Comparison of ENCODE assay signal across 8 mouse cellular contexts in genomic region chr1:90998891-90999611, GRCm38 (mm10). TPM values are rescaled to one million over a fixed set of nuclear protein-coding genes. Genes with fewer than 3 reads are reported as not detected.
DNase-seq lines count a peak whose midpoint lies in the region; ATAC-seq and TF ChIP-seq lines count a peak whose summit lies in the region.

No protein-coding gene starts in this region.

- peak overlapping the region; percentile 100 for H3K9ac ChIP-seq in heart, embryonic 14.5 days (ENCODE audit: low read length)
- H3K9ac ChIP-seq in liver, embryonic 15.5 days, result peak overlapping the region; percentile 21; the same call in 1 of the 2 replicates
- H3K9ac ChIP-seq in stomach, embryonic 16.5 days (ENCODE audit: low read length), result peak overlapping the region; percentile 79

- peaks cover 8% of the 10 kb centered on the region; the same call in 1 of the 2 replicates for H3K36me3 ChIP-seq in heart, embryonic 14.5 days (ENCODE audit: control insufficient read depth, insufficient read depth, low read length)
- H3K36me3 ChIP-seq in liver, embryonic 15.5 days (replicated peaks), result no peaks in the 10 kb centered on the region
- H3K36me3 ChIP-seq in stomach, embryonic 16.5 days (ENCODE audit: control insufficient read depth, insufficient read depth, low read length), result no peaks in the 10 kb centered on the region

- peak; percentile 31; the same call in 1 of the 2 replicates for ATAC-seq in heart, embryonic 14.5 days (ENCODE audit: insufficient number of reproducible peaks, insufficient read depth, low FRiP score, low read depth)
- ATAC-seq in liver, embryonic 15.5 days (ENCODE audit: insufficient read depth), result no peak
- peak; percentile 54; the same call in 1 of the 2 replicates for ATAC-seq in stomach, embryonic 16.5 days (ENCODE audit: insufficient read depth, low FRiP score)

- peak overlapping the region; percentile 70 for H3K4me2 ChIP-seq in heart, embryonic 14.5 days (ENCODE audit: low read length)
- H3K4me2 ChIP-seq in liver, embryonic 15.5 days, result peak overlapping the region; percentile 74
- peak overlapping the region; percentile 96 for H3K4me2 ChIP-seq in stomach, embryonic 16.5 days (ENCODE audit: low read depth, low read length)

- peaks cover 12% of the 10 kb centered on the region for H3K4me1 ChIP-seq in lung, adult 2 months (ENCODE audit: control insufficient read depth, insufficient read depth, low read length)
- peaks cover 35 to 51% of the 10 kb centered on the region in 2 experiments for H3K4me1 ChIP-seq in heart, embryonic 14.5 days (ENCODE audit: control insufficient read depth in 2 of 2, insufficient read depth in 2 of 2, low read length in 2 of 2)
- H3K4me1 ChIP-seq in liver, embryonic 15.5 days (replicated peaks), result peaks cover 13% of the 10 kb centered on the region
- H3K4me1 ChIP-seq in stomach, embryonic 16.5 days (ENCODE audit: control insufficient read depth, insufficient read depth, low read length), result peaks cover 20% of the 10 kb centered on the region

- H3K27ac ChIP-seq in heart, embryonic 14.5 days (replicated peaks in 1 of 2; ENCODE audit: control insufficient read depth in 1 of 2, insufficient read depth in 1 of 2, low read depth in 2 of 2, low read length in 2 of 2), result peak overlapping the region; percentile 98 to 99
- H3K27ac ChIP-seq in liver, embryonic 15.5 days (replicated peaks), result no peak overlapping the region
- H3K27ac ChIP-seq in stomach, embryonic 16.5 days (ENCODE audit: low read length), result no peak overlapping the region

- no peak for TF ChIP-seq POLR2A in lung, adult 2 months (IDR thresholded peaks at IDR 0.05; ENCODE audit: borderline replicate concordance, extremely low read depth, low read depth, low read length)
- no peak for TF ChIP-seq POLR2A in brain, embryonic 14.5 days (IDR thresholded peaks at IDR 0.05; ENCODE audit: borderline replicate concordance, extremely low read depth, insufficient read depth, insufficient read length, poor library complexity, severe bottlenecking)

- peak overlapping the region; percentile 97 for H3K4me3 ChIP-seq in lung, adult 2 months (replicated peaks; ENCODE audit: extremely low read depth, low read depth, low read length)
- peak overlapping the region; percentile 72 to 95 for H3K4me3 ChIP-seq in heart, embryonic 14.5 days (ENCODE audit: control insufficient read depth in 1 of 2, insufficient read depth in 1 of 2, low read depth in 1 of 2, low read length in 2 of 2)
- peak overlapping the region; percentile 60 for H3K4me3 ChIP-seq in liver, embryonic 15.5 days (replicated peaks)
- H3K4me3 ChIP-seq in stomach, embryonic 16.5 days (replicated peaks; ENCODE audit: low read length), result peak overlapping the region; percentile 68

- H3K27me3 ChIP-seq in heart, embryonic 14.5 days (ENCODE audit: control insufficient read depth, insufficient read depth, low read length), result no peaks in the 10 kb centered on the region
- H3K27me3 ChIP-seq in liver, embryonic 15.5 days, result peaks cover 37% of the 10 kb centered on the region
- H3K27me3 ChIP-seq in stomach, embryonic 16.5 days (ENCODE audit: control insufficient read depth, insufficient read depth, low read length), result no peaks in the 10 kb centered on the region

- no peak for DNase-seq in lung, adult 2 months
- DNase-seq in lung, postnatal 10 days, result no peak
- peak; percentile 67 for DNase-seq in brain, embryonic 14.5 days (ENCODE audit: low read depth)
- DNase-seq in frontal cortex, postnatal 10 days (ENCODE audit: low spot score in 2 of 2), result no peak
- no peak for DNase-seq in ovary, postnatal 10 days (ENCODE audit: low spot score)

- under 1% methylated on average over 41 of the region's 41 CpGs for WGBS in lung, adult 2 months
- WGBS in heart, embryonic 14.5 days, result 1% methylated on average over 36 of the region's 41 CpGs
- WGBS in liver, embryonic 15.5 days (ENCODE audit: insufficient replicate concordance), result under 1% methylated on average over 37 of the region's 41 CpGs
- WGBS in stomach, embryonic 16.5 days, result 1% methylated on average over 41 of the region's 41 CpGs

- TF ChIP-seq CTCF in lung, adult 2 months (IDR thresholded peaks at IDR 0.05; ENCODE audit: insufficient read depth, low read length), result no peak
- TF ChIP-seq CTCF in brain, embryonic 14.5 days (IDR thresholded peaks at IDR 0.05; ENCODE audit: borderline replicate concordance, extremely low read depth, insufficient read depth, insufficient read length), result no peak

- H3K9me3 ChIP-seq in heart, embryonic 14.5 days (ENCODE audit: control insufficient read depth, low read length), result 0 out of 2 replicates have a peak, but pooled peaks cover 3% of the 10 kb centered on the region
- no peaks in the 10 kb centered on the region for H3K9me3 ChIP-seq in liver, embryonic 15.5 days (replicated peaks)
- 0 out of 2 replicates have a peak, but pooled peaks cover 5% of the 10 kb centered on the region for H3K9me3 ChIP-seq in stomach, embryonic 16.5 days (replicated peaks; ENCODE audit: control insufficient read depth, low read length)

RNA-seq across cellular contexts. Expression of gene Lrrfip1, which starts 0.5 kb away (rescaled TPM):
- 30.5 and 38.1 TPM in 2 replicates for polyA plus RNA-seq in lung, adult 2 months (2012; rRNA removed)
- 26.0 and 31.7 TPM in 2 replicates for polyA plus RNA-seq in brain, embryonic 14.5 days (2012; rRNA removed)
- 151 and 161 TPM in 2 replicates for polyA plus RNA-seq in heart, embryonic 14.5 days (2014; fragmentation: Nextera tagmentation; extraction: Ambion mirVana)
- polyA plus RNA-seq in liver, embryonic 15.5 days (2015; fragmentation: Nextera tagmentation; extraction: Ambion mirVana), result 14.9 and 16.7 TPM in 2 replicates
- 85.4 and 88.0 TPM in 2 replicates for polyA plus RNA-seq in stomach, embryonic 16.5 days (2015; fragmentation: Nextera tagmentation; extraction: Ambion mirVana)

RNA-seq across cellular contexts. Expression of gene Rab17, which starts 29.6 kb away (rescaled TPM):
- polyA plus RNA-seq in lung, adult 2 months (2012; rRNA removed), result 1.2 and 1.7 TPM in 2 replicates
- polyA plus RNA-seq in brain, embryonic 14.5 days (2012; rRNA removed), result 0.25 TPM in 1 of 2 replicates, not detected in the other
- polyA plus RNA-seq in heart, embryonic 14.5 days (2014; fragmentation: Nextera tagmentation; extraction: Ambion mirVana), result 2.5 and 2.7 TPM in 2 replicates
- 5.5 and 6.6 TPM in 2 replicates for polyA plus RNA-seq in liver, embryonic 15.5 days (2015; fragmentation: Nextera tagmentation; extraction: Ambion mirVana)
- 10.0 and 12.1 TPM in 2 replicates for polyA plus RNA-seq in stomach, embryonic 16.5 days (2015; fragmentation: Nextera tagmentation; extraction: Ambion mirVana)

RNA-seq across cellular contexts. Expression of gene Prlh, which starts 46.1 kb away (rescaled TPM):
- not detected in 2 replicates for polyA plus RNA-seq in lung, adult 2 months (2012; rRNA removed)
- not detected in 2 replicates for polyA plus RNA-seq in brain, embryonic 14.5 days (2012; rRNA removed)
- not detected in 2 replicates for polyA plus RNA-seq in heart, embryonic 14.5 days (2014; fragmentation: Nextera tagmentation; extraction: Ambion mirVana)
- not detected in 2 replicates for polyA plus RNA-seq in liver, embryonic 15.5 days (2015; fragmentation: Nextera tagmentation; extraction: Ambion mirVana)
- not detected in 2 replicates for polyA plus RNA-seq in stomach, embryonic 16.5 days (2015; fragmentation: Nextera tagmentation; extraction: Ambion mirVana)

Comparison
In these comparisons a context has a peak if more than half of its experiments do, and no peak if none do; other contexts are left out.
1. H3K27ac ChIP-seq: peak in heart, embryonic 14.5 days (2 of 2); none in liver, embryonic 15.5 days (single experiment) and stomach, embryonic 16.5 days (single experiment).
2. H3K9ac ChIP-seq: peak in every context shown above with its lines; median percentile 100 in heart, embryonic 14.5 days; 79 in stomach, embryonic 16.5 days; 21 in liver, embryonic 15.5 days.
3. Peak in every context shown above with its lines, with median percentiles within 50 percentile points of each other: H3K4me3 ChIP-seq and H3K4me2 ChIP-seq.